ENCODE assay signal across 22 mouse cellular contexts in genomic region chr3:38986379-38986778, GRCm38 (mm10).
DNase-seq lines count a peak whose midpoint lies in the region; ATAC-seq and TF ChIP-seq lines count a peak whose summit lies in the region.
"Had no signal": no experiment of that assay in that cellular context is flagged by ENCODE, and none has a peak within 500 bp of the region (broad histone marks: within the 10 kb centered on the region; RNA-seq: fewer than 3 reads in every experiment).

No protein-coding gene starts in this region.

- ATAC-seq in frontal cortex, adult (ENCODE audit: low TSS enrichment) = peak; percentile 83
- no peak for ATAC-seq in intestine, embryonic 15.5 days
- ATAC-seq: activated CD4-positive, CD25-positive, alpha-beta regulatory T cell, adult 4 months; CD4-positive, CD25-positive, alpha-beta regulatory T cell, adult 4 months; Patski had no signal

- no peak overlapping the region for H3K4me2 ChIP-seq in intestine, embryonic 15.5 days (replicated peaks)

- H3K4me1 ChIP-seq in intestine, embryonic 15.5 days (replicated peaks) = no peaks in the 10 kb centered on the region

- no peaks in the 10 kb centered on the region for H3K27me3 ChIP-seq in intestine, embryonic 15.5 days (replicated peaks)
- H3K27me3 ChIP-seq: CH12.LX, Patski had no signal

- DNase-seq in frontal cortex, postnatal 10 days (ENCODE audit: low spot score in 2 of 2) = no peak
- DNase-seq in left cerebral cortex, adult 2 months (ENCODE audit: extremely low spot score in 1 of 2, low spot score in 2 of 2) = no peak
- no peak for DNase-seq in left cerebral cortex, adult 11 months (ENCODE audit: low spot score)
- peak; percentile 50 for DNase-seq in brain, adult 2 months (ENCODE audit: low read depth, low spot score)
- DNase-seq: adrenal gland, adult 2 months; adrenal gland, adult 8-10 months; adrenal gland, postnatal 10 days; adrenal gland, postnatal 14 days; adrenal gland, postnatal 25 days; adrenal gland, postnatal 36 days; B cell, adult 2 months; cerebellum, adult 11 months; cerebellum, adult 11-12 months; cerebellum, adult 18-20 months; cerebellum, adult 2 months had no signal

- no peaks in the 10 kb centered on the region for H3K9me3 ChIP-seq in intestine, embryonic 15.5 days

- intact Hi-C loops in left cerebral cortex, adult 2 months (cut with DNase I) = loop anchor here (5.0 to 10.0 kb wide), 3 partner anchors 99 to 818 kb away; partner anchors contain the start of gene Fat4

- no peak overlapping the region for H3K4me3 ChIP-seq in left cerebral cortex, adult 2 months
- H3K4me3 ChIP-seq in intestine, embryonic 15.5 days (replicated peaks) = no peak overlapping the region

- no peak for TF ChIP-seq CTCF in left cerebral cortex, adult 2 months (IDR thresholded peaks at IDR 0.05)

- 0 out of 2 replicates have a peak overlapping the region, but pooled peaks have one; percentile 15 for H3K27ac ChIP-seq in left cerebral cortex, adult 2 months
- H3K27ac ChIP-seq in intestine, embryonic 15.5 days = no peak overlapping the region

- no peaks in the 10 kb centered on the region; the same call in 1 of the 2 replicates for H3K36me3 ChIP-seq in intestine, embryonic 15.5 days
- H3K36me3 ChIP-seq: G1E had no signal

- no peak overlapping the region for H3K9ac ChIP-seq in intestine, embryonic 15.5 days
